Mouse (Mus musculus) fat pad, adult 2 months (tissue): ENCODE results near the gene Tmem108.

Experiments
- DNase-seq: peaks from one replicate; pipeline ENCODE4 v3.0.0-alpha.2; 2011; ENCODE audit warnings: low read depth, low spot score; ENCODE audit errors: extremely low read depth

The Tmem108 gene

GRCm38 (mm10) chr9:103555334-103555733, 206.3 kb downstream of the Tmem108 start:
- DNase-seq = no peak

GRCm38 (mm10) chr9:103550661-103551248, 210.9 kb downstream of the Tmem108 start:
- no peak for DNase-seq

GRCm38 (mm10) chr9:103549178-103549577, 212.5 kb downstream of the Tmem108 start:
- DNase-seq = no peak

GRCm38 (mm10) chr9:103548606-103549005, 213.0 kb downstream of the Tmem108 start:
- no peak for DNase-seq

GRCm38 (mm10) chr9:103546695-103547645, 214.7 kb downstream of the Tmem108 start:
- DNase-seq = no peak

- no peak for DNase-seq
Observed at GRCm38 (mm10) chr9:103545729-103546128, 215.9 kb downstream of the Tmem108 start.

GRCm38 (mm10) chr9:103545271-103545670, 216.4 kb downstream of the Tmem108 start:
- no peak for DNase-seq

GRCm38 (mm10) chr9:103544599-103544998, 217.0 kb downstream of the Tmem108 start:
- no peak for DNase-seq

GRCm38 (mm10) chr9:103540518-103540917, 221.1 kb downstream of the Tmem108 start:
- no peak for DNase-seq

- no peak for DNase-seq
Observed at GRCm38 (mm10) chr9:103538047-103538816, 223.4 kb downstream of the Tmem108 start.

- no peak for DNase-seq
Observed at GRCm38 (mm10) chr9:103536059-103536634, 225.5 kb downstream of the Tmem108 start.

GRCm38 (mm10) chr9:103525041-103525537, 236.5 kb downstream of the Tmem108 start:
- no peak for DNase-seq

GRCm38 (mm10) chr9:103524600-103524999, 237.0 kb downstream of the Tmem108 start:
- no peak for DNase-seq

GRCm38 (mm10) chr9:103523742-103524403, 237.8 kb downstream of the Tmem108 start:
- DNase-seq = no peak

GRCm38 (mm10) chr9:103523008-103523407, 238.6 kb downstream of the Tmem108 start:
- DNase-seq = no peak

GRCm38 (mm10) chr9:103513884-103514283, 247.8 kb downstream of the Tmem108 start:
- DNase-seq = no peak

- DNase-seq = no peak
Observed at GRCm38 (mm10) chr9:103512257-103512656, 249.4 kb downstream of the Tmem108 start.

GRCm38 (mm10) chr9:103506968-103507584, 254.6 kb downstream of the Tmem108 start:
- no peak for DNase-seq

- DNase-seq = no peak
Observed at GRCm38 (mm10) chr9:103505067-103505466, 256.6 kb downstream of the Tmem108 start.

GRCm38 (mm10) chr9:103504646-103505045, 257.0 kb downstream of the Tmem108 start:
- no peak for DNase-seq
